Mouse (Mus musculus) neural tube, embryonic 15.5 days (tissue): ENCODE data around the gene Sos2. TPM values are rescaled to one million over a fixed set of nuclear protein-coding genes. Genes with fewer than 3 reads are reported as not detected.
A peak's percentile ranks its signal among the peaks of the same experiment; 100 is the strongest.
"Not testable (repeated sequence)": the region's sequence is repeated elsewhere in the genome, so short reads cannot be mapped to it uniquely, and the experiment has no call there.

ENCODE experiments used
- ATAC-seq: fragments of 200-750 bp; cut with Nextera tagmentation; 2 replicates; pipeline ENCODE4 v1.8.0; 2017; ENCODE audit warnings: mild to moderate bottlenecking, moderate TSS enrichment, moderate library complexity; ENCODE audit not compliant: low FRiP score
- H3K27ac ChIP-seq: fragments of 300-500 bp; sonication (generic); replicated peaks from 2 replicates; pipeline ENCODE4 v1.5.1; 2015; ENCODE audit warnings: mild to moderate bottlenecking, inconsistent platforms
- H3K27me3 ChIP-seq: fragments of 300-500 bp; sonication (generic); replicated peaks from 2 replicates; pipeline ENCODE4 v1.6.1; 2015; ENCODE audit warnings: inconsistent platforms
- H3K36me3 ChIP-seq: fragments of 300-500 bp; sonication (generic); 2 replicates; pipeline ENCODE4 v1.6.1; 2015; ENCODE audit warnings: inconsistent platforms
- H3K4me1 ChIP-seq: fragments of 300-500 bp; sonication (generic); 2 replicates; pipeline ENCODE4 v1.6.1; 2015; ENCODE audit warnings: inconsistent platforms
- H3K4me2 ChIP-seq: fragments of 300-500 bp; sonication (generic); 2 replicates; pipeline ENCODE4 v1.6.1; 2015; ENCODE audit warnings: inconsistent platforms, mild to moderate bottlenecking, moderate library complexity
- H3K4me3 ChIP-seq: fragments of 300-500 bp; sonication (generic); replicated peaks from 2 replicates; pipeline ENCODE4 v1.5.1; 2015; ENCODE audit warnings: mild to moderate bottlenecking, inconsistent platforms
- H3K9ac ChIP-seq: fragments of 300-500 bp; sonication (generic); replicated peaks from 2 replicates; pipeline ENCODE4 v1.6.1; 2015; ENCODE audit warnings: mild to moderate bottlenecking, inconsistent platforms
- H3K9me3 ChIP-seq: fragments of 300-500 bp; sonication (generic); replicated peaks from 2 replicates; pipeline ENCODE4 v1.6.1; 2016; ENCODE audit warnings: inconsistent platforms
- WGBS: fragments of 180-500 bp; shearing (Covaris S2); methylation state at CpG from one replicate; pipeline ENCODE4 v1.1.7; 2015; ENCODE audit warnings: mixed read lengths; 5-methylcytosine and 5-hydroxymethylcytosine counted together
- polyA plus RNA-seq: library from polyadenylated mRNA; unstranded; fragments of >200 nt; fragmentation: Nextera tagmentation; extraction: Ambion mirVana; gene quantifications from 2 replicates; pipeline ENCODE4 v1.2.1, GENCODE M21; 2015

Gene Sos2
- polyA plus RNA-seq, 1 experiment from 2014 or later, result 12.4 TPM

- Histone ChIP-seq H3K27ac (no peak overlapping the region), H3K9me3 (no peaks in the 10 kb centered on the region), H3K9ac (no peak overlapping the region), H3K4me2 (no peak overlapping the region), H3K4me1 (peaks cover 19% of the 10 kb centered on the region), H3K36me3 (no peaks in the 10 kb centered on the region), H3K27me3 (no peaks in the 10 kb centered on the region), H3K4me3 (no peak overlapping the region)
- ATAC-seq, result no peak
- WGBS, result 24% methylated on average over 1 of the region's 1 CpGs
Observed at GRCm38 (mm10) chr12:69674176-69674575, 7.5 kb downstream of the Sos2 start.

GRCm38 (mm10) chr12:69666721-69667120 lies 14.9 kb downstream of the Sos2 start:
- Histone ChIP-seq H3K36me3 (no peaks in the 10 kb centered on the region), H3K27me3 (no peaks in the 10 kb centered on the region), H3K4me3 (no peak overlapping the region), H3K9ac (no peak overlapping the region), H3K4me1 (no peaks in the 10 kb centered on the region), H3K27ac (no peak overlapping the region), H3K9me3 (no peaks in the 10 kb centered on the region), H3K4me2 (no peak overlapping the region)
- 95% methylated on average over 5 of the region's 5 CpGs for WGBS
- no peak for ATAC-seq

GRCm38 (mm10) chr12:69661658-69662057 lies 20.0 kb downstream of the Sos2 start:
- WGBS, result 96% methylated on average over 5 of the region's 5 CpGs
- Histone ChIP-seq H3K27ac (no peak overlapping the region), H3K27me3 (no peaks in the 10 kb centered on the region), H3K9ac (no peak overlapping the region), H3K4me2 (no peak overlapping the region), H3K36me3 (no peaks in the 10 kb centered on the region), H3K4me3 (no peak overlapping the region), H3K9me3 (no peaks in the 10 kb centered on the region), H3K4me1 (no peaks in the 10 kb centered on the region)
- no peak for ATAC-seq

GRCm38 (mm10) chr12:69653973-69654372 lies 27.7 kb downstream of the Sos2 start:
- H3K27ac ChIP-seq, H3K9ac ChIP-seq, H3K4me2 ChIP-seq, H3K4me1 ChIP-seq, H3K27me3 ChIP-seq, H3K9me3 ChIP-seq, H3K4me3 ChIP-seq: not testable (repeated sequence)
- H3K36me3 ChIP-seq, result peaks cover 33% of the 10 kb centered on the region
- ATAC-seq, result peak; percentile 90

- H3K36me3 ChIP-seq, result peaks cover 52% of the 10 kb centered on the region
- 89% methylated on average over 8 of the region's 8 CpGs for WGBS
- ATAC-seq, result no peak
Observed at GRCm38 (mm10) chr12:69649511-69649910, 32.1 kb downstream of the Sos2 start.

DNA sequence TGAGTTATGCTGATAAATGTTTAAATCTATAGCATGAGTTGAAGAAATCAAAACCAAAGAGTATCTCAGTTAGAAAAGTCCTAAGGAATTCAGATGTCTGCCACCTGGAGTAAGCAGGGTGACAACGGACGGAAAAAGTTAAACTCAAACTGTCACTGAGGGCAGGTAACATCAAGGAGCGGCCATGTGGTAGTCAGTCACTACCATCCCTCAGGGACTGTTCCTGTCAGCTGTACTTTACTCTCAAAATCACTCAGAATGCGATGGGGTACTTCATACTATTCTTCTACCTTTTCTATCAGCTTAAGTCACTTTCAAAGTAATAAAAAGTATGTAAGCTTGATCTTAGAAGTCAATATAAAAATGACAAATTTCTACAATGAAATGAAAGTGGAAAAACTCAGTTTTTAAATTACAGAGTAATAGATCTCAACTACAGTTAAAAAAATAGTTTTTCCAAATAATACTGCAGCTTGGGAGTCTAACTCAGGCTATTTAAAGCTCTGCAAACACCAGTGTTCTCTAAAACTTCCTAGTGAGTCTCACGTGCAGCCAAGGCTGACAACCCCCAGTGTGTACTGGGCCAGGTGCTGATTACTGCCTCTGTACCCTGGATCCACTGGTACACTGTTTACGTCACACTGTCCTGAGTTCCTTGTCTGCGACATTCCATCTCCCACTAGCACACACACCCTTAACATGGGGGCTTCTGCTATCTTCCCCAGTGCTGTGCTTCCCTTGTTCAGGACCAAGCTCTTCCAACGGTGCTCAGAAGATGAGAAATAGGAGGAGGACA lies 35.6 kb downstream of the Sos2 start:
- no peak overlapping the region for H3K4me2 ChIP-seq
- H3K27ac ChIP-seq, result no peak overlapping the region
- peaks cover 5% of the 10 kb centered on the region; the same call in 1 of the 2 replicates for H3K4me1 ChIP-seq
- no peak overlapping the region for H3K9ac ChIP-seq
- no peak overlapping the region for H3K4me3 ChIP-seq
- no peaks in the 10 kb centered on the region for H3K9me3 ChIP-seq
- H3K27me3 ChIP-seq, result no peaks in the 10 kb centered on the region
- H3K36me3 ChIP-seq, result peaks cover 36% of the 10 kb centered on the region
- 88% methylated on average over 8 of the region's 8 CpGs for WGBS
- ATAC-seq, result no peak

More at GRCm38 (mm10) chr12:69649511-69649910, 32.1 kb downstream of the Sos2 start:
- H3K27me3 ChIP-seq, result no peaks in the 10 kb centered on the region
- H3K4me3 ChIP-seq, result no peak overlapping the region
- no peak overlapping the region for H3K4me2 ChIP-seq
- peaks cover 4% of the 10 kb centered on the region; the same call in 1 of the 2 replicates for H3K9me3 ChIP-seq
- H3K9ac ChIP-seq, result no peak overlapping the region
- H3K4me1 ChIP-seq, result peaks cover 3% of the 10 kb centered on the region; the same call in 1 of the 2 replicates
- no peak overlapping the region for H3K27ac ChIP-seq

- H3K27ac ChIP-seq, result no peak overlapping the region
- H3K27me3 ChIP-seq, result no peaks in the 10 kb centered on the region
- no peak overlapping the region for H3K4me3 ChIP-seq
- H3K36me3 ChIP-seq, result peaks cover 40% of the 10 kb centered on the region
- WGBS, result 71% methylated on average over 3 of the region's 3 CpGs
- ATAC-seq, result no peak
- H3K4me2 ChIP-seq, result no peak overlapping the region
- peaks cover 5% of the 10 kb centered on the region; the same call in 1 of the 2 replicates for H3K4me1 ChIP-seq
- H3K9ac ChIP-seq, result no peak overlapping the region
- H3K9me3 ChIP-seq, result no peaks in the 10 kb centered on the region
Observed at GRCm38 (mm10) chr12:69644877-69645276, 36.8 kb downstream of the Sos2 start.

DNA sequence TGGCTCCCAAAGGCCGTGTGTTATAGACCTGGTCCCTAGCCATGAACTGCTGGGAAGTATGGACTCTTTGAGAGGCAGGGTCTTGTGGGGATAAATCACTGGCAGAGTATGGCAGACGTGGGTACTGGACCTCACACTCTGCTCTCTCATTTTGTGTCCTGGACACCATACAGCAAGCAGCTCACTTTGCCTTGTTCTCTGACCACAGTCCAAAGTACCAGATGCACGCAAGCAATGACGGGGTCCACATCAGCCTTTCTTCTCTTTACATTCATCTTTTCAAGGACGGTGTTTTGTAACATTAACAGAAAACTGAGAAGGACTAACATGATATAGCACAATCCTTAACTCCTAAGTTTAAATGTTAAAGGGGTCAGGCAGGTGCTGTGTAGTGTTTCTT lies 38.8 kb downstream of the Sos2 start:
- peaks cover 5% of the 10 kb centered on the region; the same call in 1 of the 2 replicates for H3K4me1 ChIP-seq
- H3K9ac ChIP-seq, result no peak overlapping the region
- no peak overlapping the region for H3K4me2 ChIP-seq
- no peaks in the 10 kb centered on the region for H3K27me3 ChIP-seq
- H3K4me3 ChIP-seq, result no peak overlapping the region
- no peak overlapping the region for H3K27ac ChIP-seq
- ATAC-seq, result no peak
- H3K9me3 ChIP-seq, result no peaks in the 10 kb centered on the region
- peaks cover 44% of the 10 kb centered on the region for H3K36me3 ChIP-seq
- 91% methylated on average over 5 of the region's 5 CpGs for WGBS

DNA sequence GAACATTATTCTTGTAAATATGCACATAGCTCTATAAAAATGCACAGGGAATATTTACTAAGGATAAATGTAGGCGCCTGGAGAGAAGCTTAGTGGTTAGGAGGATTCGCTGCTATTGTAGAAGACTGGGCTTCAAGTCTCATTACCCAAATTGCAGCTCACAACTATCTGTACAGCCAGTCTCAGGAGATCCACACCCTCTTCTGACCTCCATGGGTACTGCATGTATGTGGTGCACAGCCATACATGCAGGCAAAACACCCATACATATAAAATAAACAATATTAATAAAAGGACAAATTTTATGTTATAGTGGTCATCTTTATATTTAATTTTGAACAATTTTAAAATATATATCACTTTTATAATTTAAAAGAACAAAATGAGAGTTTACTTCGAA lies 46.9 kb downstream of the Sos2 start:
- WGBS, result 91% methylated on average over 3 of the region's 3 CpGs
- H3K4me1 ChIP-seq, result no peaks in the 10 kb centered on the region
- H3K27ac ChIP-seq, result no peak overlapping the region
- no peak overlapping the region for H3K4me3 ChIP-seq
- no peak overlapping the region for H3K9ac ChIP-seq
- H3K9me3 ChIP-seq, result no peaks in the 10 kb centered on the region
- peaks cover 26% of the 10 kb centered on the region for H3K36me3 ChIP-seq
- no peaks in the 10 kb centered on the region for H3K27me3 ChIP-seq
- no peak for ATAC-seq
- H3K4me2 ChIP-seq, result no peak overlapping the region

GRCm38 (mm10) chr12:69618590-69618989 lies 63.1 kb downstream of the Sos2 start:
- not testable (repeated sequence) for ATAC-seq, H3K4me3 ChIP-seq, H3K4me2 ChIP-seq, H3K9ac ChIP-seq, H3K27me3 ChIP-seq, H3K27ac ChIP-seq, H3K4me1 ChIP-seq, H3K9me3 ChIP-seq
- H3K36me3 ChIP-seq, result peaks cover 30% of the 10 kb centered on the region
- WGBS, result 85% methylated on average over 5 of the region's 5 CpGs

DNA sequence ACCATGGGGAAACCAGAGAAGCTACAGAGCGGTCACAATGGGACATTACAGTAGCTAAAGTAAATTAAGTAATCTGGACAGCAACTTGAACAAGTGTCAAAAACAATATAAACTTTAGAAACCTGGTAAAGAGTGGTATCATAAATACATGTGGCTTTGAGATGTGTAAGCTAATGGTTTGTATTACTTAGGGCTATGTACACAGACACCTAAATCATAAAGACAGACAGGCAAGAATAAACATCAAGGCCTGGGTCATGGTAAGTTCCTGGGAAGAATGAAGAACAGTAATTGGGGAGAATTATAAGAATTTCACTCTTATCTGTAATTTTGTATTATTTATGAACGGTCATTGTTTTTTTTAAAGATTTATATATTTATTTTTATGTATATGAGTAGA lies 77.3 kb downstream of the Sos2 start:
- Histone ChIP-seq H3K4me1 (no peaks in the 10 kb centered on the region), H3K9me3 (no peaks in the 10 kb centered on the region), H3K27me3 (no peaks in the 10 kb centered on the region), H3K9ac (no peak overlapping the region), H3K36me3 (peaks cover 34% of the 10 kb centered on the region), H3K4me2 (no peak overlapping the region), H3K27ac (no peak overlapping the region), H3K4me3 (no peak overlapping the region)
- WGBS, result 91% methylated on average over 2 of the region's 2 CpGs
- no peak for ATAC-seq

- Histone ChIP-seq H3K27me3 (no peaks in the 10 kb centered on the region), H3K4me1 (no peaks in the 10 kb centered on the region), H3K9ac (no peak overlapping the region), H3K36me3 (peaks cover 23% of the 10 kb centered on the region), H3K4me3 (no peak overlapping the region), H3K27ac (no peak overlapping the region), H3K9me3 (no peaks in the 10 kb centered on the region), H3K4me2 (no peak overlapping the region)
- ATAC-seq, result no peak
- 89% methylated on average over 4 of the region's 4 CpGs for whole genome bisulfite sequencing
Observed at GRCm38 (mm10) chr12:69597446-69597845, 84.2 kb downstream of the Sos2 start.
